Mouse (Mus musculus) cerebral cortex, adult 2 months (tissue): ENCODE data around the gene Sestd1.

Experiments used
- WGBS: fragments of 180-500 bp; shearing (Covaris S2); methylation state at CpG from one replicate; pipeline ENCODE4 v1.1.7; 2018; 5-methylcytosine and 5-hydroxymethylcytosine counted together

Gene Sestd1

GRCm38 (mm10) chr2:77280512-77281409 is at the start of gene Sestd1:
TSS of gene Sestd1 (minus strand) at chr2:77280592.
- WGBS, result 6% methylated on average over 63 of the region's 73 CpGs

GRCm38 (mm10) chr2:77327246-77327645 is 46.9 kb upstream of the Sestd1 start:
- WGBS, result 80% methylated on average over 3 of the region's 3 CpGs

DNA sequence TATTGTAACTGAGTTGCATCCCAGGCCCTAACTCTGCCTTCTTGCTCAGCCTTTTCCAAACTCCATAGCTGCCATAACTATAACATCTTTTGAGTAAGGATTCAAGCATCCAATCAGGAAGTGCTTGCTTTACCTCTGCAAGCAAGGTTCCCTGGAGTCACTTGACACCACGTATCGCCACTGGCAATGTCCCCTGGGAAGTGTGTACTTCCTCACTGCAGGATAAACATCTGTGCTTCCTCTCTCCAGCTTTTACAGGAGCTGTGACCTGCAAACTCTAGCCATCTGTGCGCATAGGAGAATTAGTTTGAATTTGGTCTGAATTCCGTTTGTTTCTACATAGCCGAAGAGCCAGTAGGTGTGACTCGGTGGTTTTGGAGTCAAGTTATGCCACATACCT is 43.3 kb upstream of the Sestd1 start:
- WGBS, result 54% methylated on average over 6 of the region's 6 CpGs

- WGBS, result 28% methylated on average over 9 of the region's 9 CpGs
Measured at GRCm38 (mm10) chr2:77323156-77323555, 42.8 kb upstream of the Sestd1 start.

GRCm38 (mm10) chr2:77319196-77319595 is 38.8 kb upstream of the Sestd1 start:
- 60% methylated on average over 5 of the region's 5 CpGs for WGBS

DNA sequence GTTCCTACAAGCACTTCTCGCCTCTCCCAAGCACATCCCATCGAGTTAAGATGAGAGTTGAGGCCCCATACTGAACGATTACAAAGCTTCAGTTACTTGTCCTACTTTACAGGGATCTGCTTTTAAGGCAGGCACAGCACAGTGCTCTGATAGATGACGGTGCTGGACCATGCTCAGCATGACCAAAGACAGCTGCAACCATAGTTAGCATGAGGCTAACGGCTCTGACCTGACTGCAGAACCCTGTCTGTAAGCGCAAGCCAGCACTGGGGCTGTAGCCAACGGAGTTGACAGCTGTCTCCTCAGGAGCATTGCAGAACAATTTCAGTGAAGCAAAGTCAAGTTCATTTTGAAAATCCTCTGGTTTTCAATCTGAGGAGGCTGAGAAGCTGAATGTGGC is 36.6 kb upstream of the Sestd1 start:
- WGBS, result 29% methylated on average over 7 of the region's 7 CpGs

- WGBS, result 95% methylated on average over 10 of the region's 10 CpGs
Measured at GRCm38 (mm10) chr2:77313846-77314245, 33.5 kb upstream of the Sestd1 start.

- WGBS, result 74% methylated on average over 9 of the region's 9 CpGs
Measured at GRCm38 (mm10) chr2:77312616-77313015, 32.2 kb upstream of the Sestd1 start.

- WGBS, result 66% methylated on average over 7 of the region's 7 CpGs
Measured at GRCm38 (mm10) chr2:77309313-77309712, 28.9 kb upstream of the Sestd1 start.

DNA sequence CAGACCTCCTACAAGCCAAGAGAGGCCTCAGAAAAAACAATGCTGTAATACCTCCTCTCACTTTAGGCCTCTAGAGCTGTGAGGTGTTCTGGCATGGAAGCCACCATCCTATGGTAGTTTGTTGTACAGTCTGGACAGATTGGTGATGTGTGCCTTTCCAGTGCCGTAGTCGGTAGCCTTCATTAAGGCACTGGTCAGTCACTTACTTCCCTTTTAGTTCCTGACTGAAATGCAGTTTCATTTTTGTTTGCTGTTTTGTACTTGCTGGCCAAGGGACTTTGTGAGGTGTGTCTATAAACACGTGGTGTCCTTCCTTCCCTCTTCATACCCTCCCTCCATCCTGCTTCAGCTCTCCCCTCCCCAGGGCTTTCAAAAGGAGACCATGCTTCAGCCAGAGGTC is 24.1 kb upstream of the Sestd1 start:
- 78% methylated on average over 3 of the region's 3 CpGs for WGBS

DNA sequence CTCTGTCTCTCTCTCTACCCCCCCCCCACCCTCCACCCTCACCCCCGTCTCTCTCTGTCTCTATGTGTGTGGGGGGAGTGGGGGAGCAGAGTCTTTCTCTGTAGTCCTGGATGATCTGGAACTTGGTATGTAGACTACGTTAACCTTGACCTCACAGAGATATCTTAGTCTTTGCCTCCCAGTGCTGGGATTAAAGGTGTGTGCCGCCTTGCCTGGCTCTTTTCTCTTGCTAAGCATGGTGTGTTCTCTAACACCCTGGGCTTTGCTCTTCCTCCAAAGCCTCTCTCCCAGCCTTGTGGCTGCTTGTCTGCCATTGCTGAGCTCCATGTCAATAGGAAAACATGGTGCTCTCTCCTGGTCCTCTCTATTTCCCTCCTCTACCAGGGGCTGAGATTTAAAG is 23.3 kb upstream of the Sestd1 start:
- 94% methylated on average over 3 of the region's 3 CpGs for WGBS

GRCm38 (mm10) chr2:77302655-77303348 is 22.4 kb upstream of the Sestd1 start:
- WGBS, result 86% methylated on average over 6 of the region's 6 CpGs

DNA sequence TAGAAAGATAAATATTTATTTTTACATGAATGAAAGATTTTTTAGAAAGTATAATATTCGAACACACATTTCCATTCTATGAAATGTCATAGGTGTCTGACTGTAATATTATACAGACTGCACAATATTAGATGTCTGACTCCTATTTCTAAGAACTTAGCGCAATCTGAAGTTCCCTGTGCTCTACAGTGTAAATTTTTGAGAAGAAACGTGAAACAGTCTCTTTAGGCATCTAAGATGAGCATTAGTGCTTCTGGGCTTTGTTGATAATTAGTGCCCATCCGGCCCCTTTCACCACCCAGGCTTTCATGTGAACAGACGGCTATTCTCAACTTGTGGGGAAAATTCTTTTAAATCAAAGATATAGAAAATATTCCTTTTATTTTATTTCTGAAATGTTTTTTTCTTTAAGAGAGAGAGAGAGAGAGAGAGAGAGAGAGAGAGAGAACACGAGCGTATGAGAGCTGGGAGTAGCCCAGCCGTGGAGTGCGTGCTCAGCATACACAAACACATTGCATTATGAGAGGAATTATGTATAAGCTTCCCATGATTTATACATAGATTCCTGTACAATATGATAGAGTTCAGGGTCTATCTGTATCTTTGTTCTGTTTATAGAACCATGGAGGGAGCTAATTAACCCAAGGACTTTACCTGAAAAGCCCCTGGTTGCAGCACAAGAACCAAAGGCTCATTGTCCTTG is 21.4 kb upstream of the Sestd1 start:
- 68% methylated on average over 9 of the region's 9 CpGs for WGBS

DNA sequence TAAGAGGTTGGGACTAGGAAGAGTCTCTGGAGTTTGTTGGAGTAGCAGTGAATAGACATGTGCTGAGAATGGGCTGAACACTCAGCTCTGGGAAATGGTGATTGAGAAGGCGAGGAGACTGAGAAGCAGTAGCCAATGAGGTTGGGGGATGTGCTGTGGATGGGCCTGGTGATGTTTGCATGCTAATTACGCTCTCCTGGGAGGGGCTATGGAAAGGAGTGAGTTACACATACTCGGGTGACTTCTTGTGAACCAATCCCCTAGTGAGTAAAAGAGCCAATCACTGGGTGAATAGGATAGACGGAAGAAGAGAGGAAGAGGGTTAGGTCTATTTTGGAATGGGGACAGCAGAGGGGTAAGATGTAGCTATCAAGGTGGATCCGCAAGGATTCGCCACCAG is 9.3 kb upstream of the Sestd1 start:
- WGBS, result 83% methylated on average over 6 of the region's 6 CpGs

DNA sequence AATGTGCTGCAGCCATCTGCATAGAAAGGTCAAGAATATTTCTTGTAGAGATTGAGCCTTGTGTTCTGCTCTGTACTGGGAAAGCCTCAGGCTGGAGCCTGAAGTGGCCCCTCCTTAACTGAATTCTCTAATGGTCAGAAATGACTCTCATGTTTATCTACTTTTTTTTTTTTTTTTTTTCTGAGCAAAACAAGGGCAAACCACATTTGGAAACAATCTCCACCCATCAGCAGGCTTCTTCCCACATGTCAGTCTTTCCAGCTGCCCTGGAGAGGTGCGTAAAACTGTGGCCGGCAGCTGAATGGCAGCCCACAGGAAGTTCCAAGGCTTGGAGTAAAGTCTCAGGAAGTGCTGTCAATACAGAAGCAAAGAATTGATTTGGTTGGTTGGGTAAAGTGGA is 6.4 kb upstream of the Sestd1 start:
- 51% methylated on average over 2 of the region's 2 CpGs for WGBS

DNA sequence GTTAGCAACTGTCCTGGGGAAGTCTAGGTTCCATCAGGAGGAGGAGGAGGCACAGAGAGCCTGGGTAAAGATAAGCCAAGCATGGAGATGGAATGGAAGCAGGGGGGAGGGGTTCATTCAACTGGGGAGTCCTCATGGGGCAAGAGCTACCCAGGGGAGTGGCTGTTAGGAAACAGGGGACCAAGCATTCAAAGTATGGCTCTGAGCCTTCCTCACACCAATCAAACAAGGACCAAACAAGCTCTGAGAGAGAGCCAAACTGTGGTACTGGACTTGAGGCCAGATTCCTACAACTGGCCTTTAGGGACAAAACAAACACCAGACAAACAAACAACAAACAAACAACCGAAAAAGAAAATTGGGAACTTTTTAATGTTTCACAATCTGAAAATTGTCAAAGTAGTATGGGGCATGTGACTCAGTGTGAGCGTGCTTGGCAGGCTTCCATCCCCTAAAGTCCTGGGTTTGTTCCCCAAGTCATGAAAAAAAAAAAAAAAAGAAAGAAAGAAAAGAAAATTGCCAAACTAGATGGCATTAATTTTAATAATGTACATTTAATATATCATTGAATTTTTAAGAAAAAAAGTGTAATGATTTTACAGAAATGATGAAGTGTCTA is 4.0 kb upstream of the Sestd1 start:
- 76% methylated on average over 2 of the region's 2 CpGs for WGBS

DNA sequence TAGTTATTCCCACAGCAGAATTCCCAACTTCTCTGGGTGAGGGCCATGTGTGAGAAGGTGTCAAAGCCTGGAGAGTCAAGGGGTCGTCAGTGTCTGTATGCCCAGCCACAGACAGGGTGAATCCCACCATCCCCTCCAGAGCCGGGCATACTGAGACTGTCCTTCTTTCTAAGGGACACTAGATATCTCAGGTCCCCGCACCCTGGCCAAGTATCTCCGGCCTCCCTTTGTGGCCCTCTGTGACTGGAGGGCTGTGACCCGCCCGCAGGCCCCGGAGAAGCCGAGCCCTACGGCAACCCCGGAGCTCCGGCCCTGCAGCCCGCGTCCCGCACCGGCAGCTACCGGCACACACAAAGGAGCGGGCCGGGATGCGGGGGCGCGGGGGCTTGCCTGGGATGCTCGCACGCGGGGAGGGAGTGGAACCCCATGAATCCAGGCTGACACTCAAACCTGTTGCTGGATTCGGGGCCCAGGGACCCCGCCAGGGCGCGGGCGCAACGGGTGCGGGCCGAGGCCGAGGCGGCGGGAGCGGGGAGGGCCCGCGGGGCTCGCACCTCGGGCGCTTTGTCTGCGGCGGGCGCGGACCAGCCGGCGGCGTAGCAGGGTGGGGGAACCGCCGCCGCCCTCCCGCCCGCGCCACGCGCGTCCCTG is 406 bp downstream of the Sestd1 start:
- WGBS, result 1% methylated on average over 57 of the region's 57 CpGs

- WGBS, result 61% methylated on average over 4 of the region's 4 CpGs
Measured at GRCm38 (mm10) chr2:77277272-77277671, 3.1 kb downstream of the Sestd1 start.

DNA sequence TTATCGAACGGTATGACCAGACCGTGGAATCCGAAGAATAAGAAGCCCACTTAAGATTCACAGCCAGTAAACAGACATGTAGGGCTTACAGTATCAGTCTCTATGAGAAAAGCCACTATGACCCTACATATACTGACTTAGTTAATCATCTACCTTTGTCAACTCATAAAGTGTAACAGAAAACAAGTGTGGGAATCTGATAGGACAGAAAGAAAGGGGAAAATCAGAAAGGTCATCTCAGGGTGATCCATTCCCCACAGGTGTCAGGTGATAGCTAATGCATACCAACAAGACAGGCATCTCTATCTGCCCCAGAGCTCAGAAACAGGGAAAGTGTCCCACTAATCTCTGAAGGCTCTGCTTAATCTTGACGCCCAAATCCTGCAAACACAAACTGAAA is 4.5 kb downstream of the Sestd1 start:
- WGBS, result 87% methylated on average over 5 of the region's 5 CpGs

DNA sequence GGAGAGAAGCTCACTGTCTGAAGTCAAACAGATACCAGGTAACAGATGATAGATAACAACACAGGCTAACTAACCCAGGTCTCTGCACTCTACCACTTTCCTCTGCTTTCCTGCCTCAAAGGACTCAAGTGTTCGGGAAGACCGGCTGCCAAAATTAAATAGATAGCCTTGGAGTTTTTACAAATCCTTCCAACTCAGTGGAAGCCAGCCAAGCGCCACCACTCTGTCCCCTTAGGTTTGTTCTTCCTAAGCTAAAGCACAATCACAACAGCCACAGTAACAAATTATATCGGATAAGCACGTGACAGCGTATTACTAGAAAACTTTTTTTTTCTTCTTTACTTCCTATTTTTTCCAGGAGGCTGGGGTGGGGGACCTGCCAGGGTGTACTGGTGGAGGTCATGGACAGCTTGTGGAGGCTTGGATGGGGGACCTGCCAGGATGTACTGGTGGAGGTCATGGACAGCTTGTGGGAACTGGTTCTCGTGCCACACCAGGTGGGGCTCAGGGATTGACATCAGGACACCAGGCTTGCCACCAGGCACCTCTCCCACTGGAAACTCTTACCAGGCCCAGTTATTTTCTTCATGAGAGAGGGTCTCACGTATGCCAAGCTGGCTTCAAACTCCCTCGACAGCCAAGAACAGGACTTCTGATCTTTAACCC is 5.3 kb downstream of the Sestd1 start:
- WGBS, result 64% methylated on average over 9 of the region's 9 CpGs

GRCm38 (mm10) chr2:77272953-77273352 is 7.4 kb downstream of the Sestd1 start:
- WGBS, result 70% methylated on average over 2 of the region's 2 CpGs
